8 mouse cellular contexts compared by ENCODE assay signal in the genomic region with DNA sequence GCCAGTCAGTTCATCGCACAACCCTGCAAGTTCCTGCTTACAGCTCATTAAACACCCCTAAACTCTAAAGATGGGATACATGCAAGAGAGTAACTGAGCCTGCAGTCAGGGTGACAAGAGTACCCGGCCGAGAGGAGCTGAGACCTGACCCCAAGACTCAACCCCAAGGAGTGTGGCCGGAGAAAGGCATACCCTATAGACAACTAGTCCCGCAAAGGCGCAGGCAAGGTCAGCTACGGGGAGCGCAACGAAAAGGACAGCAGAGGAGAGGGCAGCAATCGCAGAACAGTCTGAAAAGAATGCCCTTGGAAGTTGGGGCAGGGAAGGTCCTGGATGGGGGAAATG. TPM values are rescaled to one million over a fixed set of nuclear protein-coding genes. Genes with fewer than 3 reads are reported as not detected.
A peak's percentile ranks its signal among the peaks of the same experiment; 100 is the strongest.
DNase-seq lines count a peak whose midpoint lies in the region; ATAC-seq and TF ChIP-seq lines count a peak whose summit lies in the region.

No protein-coding gene starts in this region.

- 0% methylated on average over 10 of the region's 10 CpGs for WGBS in forebrain, embryonic 10.5 days
- WGBS in intestine, embryonic 16.5 days: under 1% methylated on average over 10 of the region's 10 CpGs

- H3ac ChIP-seq in myocyte (ENCODE audit: control insufficient read depth, insufficient read length): peak overlapping the region; percentile 79

- H3K4me2 ChIP-seq in intestine, embryonic 16.5 days (ENCODE audit: low read depth, low read length): peak overlapping the region; percentile 72
- H3K4me2 ChIP-seq in myocyte (ENCODE audit: low read depth): peak overlapping the region; percentile 89

- no peaks in the 10 kb centered on the region for H3K9me3 ChIP-seq in forebrain, embryonic 10.5 days
- H3K9me3 ChIP-seq in intestine, embryonic 16.5 days (ENCODE audit: control insufficient read depth, low read length): no peaks in the 10 kb centered on the region

- peaks cover 48% of the 10 kb centered on the region for H3K4me1 ChIP-seq in forebrain, embryonic 10.5 days
- H3K4me1 ChIP-seq in intestine, embryonic 16.5 days (ENCODE audit: control insufficient read depth, insufficient read depth, low read length): peaks cover 18% of the 10 kb centered on the region

- peak overlapping the region; percentile 94 for H3K4me3 ChIP-seq in forebrain, embryonic 10.5 days
- peak overlapping the region; percentile 87 for H3K4me3 ChIP-seq in intestine, embryonic 16.5 days (ENCODE audit: low read length)
- peak overlapping the region; percentile 84 for H3K4me3 ChIP-seq in myocyte

- H3K36me3 ChIP-seq in forebrain, embryonic 10.5 days (replicated peaks): no peaks in the 10 kb centered on the region
- no peaks in the 10 kb centered on the region for H3K36me3 ChIP-seq in intestine, embryonic 16.5 days (ENCODE audit: control insufficient read depth, insufficient read depth, low read length)
- H3K36me3 ChIP-seq in myocyte (ENCODE audit: control insufficient read depth, insufficient read depth): no peaks in the 10 kb centered on the region

- ATAC-seq in intestine, embryonic 16.5 days: no peak
- no peak for ATAC-seq in monocyte, adult 5-6 weeks (replicated peaks; ENCODE audit: insufficient number of reproducible peaks, low FRiP score, low TSS enrichment, poor library complexity, severe bottlenecking)

- H3K9ac ChIP-seq in intestine, embryonic 16.5 days (ENCODE audit: low read depth, low read length): peak overlapping the region; percentile 92

- TF ChIP-seq POLR2A in myocyte (IDR thresholded peaks at IDR 0.05; ENCODE audit: insufficient read length, low read depth): no peak

- peak overlapping the region; percentile 96 for H3K27ac ChIP-seq in forebrain, embryonic 10.5 days
- peak overlapping the region; percentile 96 for H3K27ac ChIP-seq in intestine, embryonic 16.5 days (ENCODE audit: low read length)

- peaks cover 52% of the 10 kb centered on the region for H3K79me2 ChIP-seq in myocyte (ENCODE audit: control insufficient read depth, insufficient read depth)

- peaks cover 26% of the 10 kb centered on the region for H3K27me3 ChIP-seq in forebrain, embryonic 10.5 days (ENCODE audit: poor library complexity, severe bottlenecking)
- no peaks in the 10 kb centered on the region for H3K27me3 ChIP-seq in intestine, embryonic 16.5 days (replicated peaks; ENCODE audit: control insufficient read depth, insufficient read depth, low read length)
- no peaks in the 10 kb centered on the region for H3K27me3 ChIP-seq in myocyte (ENCODE audit: control insufficient read depth, insufficient read depth, insufficient read length)

- DNase-seq in layer of hippocampus, postnatal 36 days: peak; percentile 15 to 29
- DNase-seq in layer of hippocampus, adult 9-11 months: no peak
- peak; percentile 27 for DNase-seq in MEL-GATA-1-ER (ENCODE audit: extremely low read depth, low read depth)
- peak; percentile 60 for DNase-seq in forebrain, embryonic 10.5 days (ENCODE audit: extremely low spot score, low spot score)
- DNase-seq in cerebellum, adult 9-11 months: no peak

TF ChIP-seq in myocyte, 11 proteins besides CTCF, POLR2A, EP300 and RAD21:
- TF ChIP-seq USF1 (IDR thresholded peaks at IDR 0.05; ENCODE audit: low read depth) (no peak), CEBPB (IDR thresholded peaks at IDR 0.05; ENCODE audit: insufficient read depth, poor library complexity, severe bottlenecking) (no peak), REST (IDR thresholded peaks at IDR 0.05; ENCODE audit: insufficient read depth, insufficient read length) (no peak), TCF12 (IDR thresholded peaks at IDR 0.05; ENCODE audit: insufficient read depth, poor library complexity, severe bottlenecking) (no peak)

RNA-seq across cellular contexts. Expression of a gene that starts 0.3 kb away (rescaled TPM):
- total RNA-seq in layer of hippocampus, postnatal 36 days (2021): 100 to 1,000 TPM; 155 to 161 TPM
- polyA plus RNA-seq in forebrain, embryonic 10.5 days (2016; fragmentation: Nextera tagmentation; extraction: Ambion mirVana): 4.4 and 5.2 TPM in 2 replicates
- 2.2 and 3.0 TPM in 2 replicates for polyA plus RNA-seq in intestine, embryonic 16.5 days (2015; fragmentation: Nextera tagmentation; extraction: Ambion mirVana)
- 5.8 TPM for polyA plus RNA-seq in myocyte (2012; fragmentation: generic; extraction: Trizol)
- 28.9 to 48.8 TPM (median 34.6 TPM) in 3 replicates for total RNA-seq in monocyte, adult 5-6 weeks (2017)

RNA-seq across cellular contexts. Expression of a gene that starts 50.5 kb away (rescaled TPM):
- total RNA-seq in layer of hippocampus, postnatal 36 days (2021): not detected
- not detected in 2 replicates for polyA plus RNA-seq in forebrain, embryonic 10.5 days (2016; fragmentation: Nextera tagmentation; extraction: Ambion mirVana)
- not detected in 2 replicates for polyA plus RNA-seq in intestine, embryonic 16.5 days (2015; fragmentation: Nextera tagmentation; extraction: Ambion mirVana)
- polyA plus RNA-seq in myocyte (2012; fragmentation: generic; extraction: Trizol): not detected
- not detected in 3 replicates for total RNA-seq in monocyte, adult 5-6 weeks (2017)

Comparison
In these comparisons a context has a peak if more than half of its experiments do, and no peak if none do; other contexts are left out.
1. DNase-seq: peak in layer of hippocampus, postnatal 36 days (2 of 2), MEL-GATA-1-ER (single experiment) and forebrain, embryonic 10.5 days (single experiment); none in layer of hippocampus, adult 9-11 months (single experiment) and cerebellum, adult 9-11 months (single experiment).
2. Peak in every context shown above with its lines, with median percentiles within 50 percentile points of each other: H3K4me3 ChIP-seq.